Mouse (Mus musculus) liver, embryonic 11.5 days (tissue): ENCODE data around the gene Rpl41. TPM values are rescaled to one million over a fixed set of nuclear protein-coding genes. Genes with fewer than 3 reads are reported as not detected.

Experiments used
- ATAC-seq: fragments of 200-750 bp; cut with Nextera tagmentation; replicated peaks from 2 replicates; pipeline ENCODE4 v1.8.0; 2017; ENCODE audit warnings: moderate number of reproducible peaks, mild to moderate bottlenecking, moderate TSS enrichment, moderate library complexity; ENCODE audit not compliant: low FRiP score
- DNase-seq: peaks from one replicate; pipeline ENCODE4 v3.0.0-alpha.2; 2017; ENCODE audit warnings: low spot score
- H3K27ac ChIP-seq: fragments of 300-500 bp; sonication (generic); 2 replicates; pipeline ENCODE4 v1.5.1; 2014; ENCODE audit warnings: mild to moderate bottlenecking, low read depth, low read length, control low read depth
- H3K27me3 ChIP-seq: fragments of 300-500 bp; sonication (generic); replicated peaks from 2 replicates; pipeline ENCODE4 v1.6.1; 2014; ENCODE audit warnings: low read length, mixed read lengths; ENCODE audit not compliant: control insufficient read depth, insufficient read depth
- H3K36me3 ChIP-seq: fragments of 300-500 bp; sonication (generic); 2 replicates; pipeline ENCODE4 v1.6.1; 2014; ENCODE audit warnings: mild to moderate bottlenecking, low read length, moderate library complexity, mixed read lengths; ENCODE audit not compliant: control insufficient read depth, insufficient read depth
- H3K4me1 ChIP-seq: fragments of 300-500 bp; sonication (generic); replicated peaks from 2 replicates; pipeline ENCODE4 v1.6.1; 2014; ENCODE audit warnings: low read length, mixed read lengths; ENCODE audit not compliant: control insufficient read depth, insufficient read depth
- H3K4me2 ChIP-seq: fragments of 300-500 bp; sonication (generic); 2 replicates; pipeline ENCODE4 v1.6.1; 2014; ENCODE audit warnings: mild to moderate bottlenecking, control low read depth, moderate library complexity
- H3K4me3 ChIP-seq: fragments of 300-500 bp; sonication (generic); 2 replicates; pipeline ENCODE4 v1.5.1; 2014; ENCODE audit warnings: low read depth, low read length, control low read depth
- H3K9ac ChIP-seq: fragments of 300-500 bp; sonication (generic); 2 replicates; pipeline ENCODE4 v1.6.1; 2014; ENCODE audit warnings: low read depth, low read length, control low read depth
- H3K9me3 ChIP-seq: fragments of 300-500 bp; sonication (generic); 2 replicates; pipeline ENCODE4 v1.6.1; 2016; ENCODE audit warnings: low read length, inconsistent platforms, mixed read lengths; ENCODE audit not compliant: control insufficient read depth
- WGBS: fragments of 180-500 bp; shearing (Covaris S2); extraction: QIAGEN DNeasy Blood & Tissue Kit; methylation state at CpG from one replicate; pipeline ENCODE4 v1.1.7; 2014; 5-methylcytosine and 5-hydroxymethylcytosine counted together
- polyA plus RNA-seq: library from polyadenylated mRNA; unstranded; fragments of >200 nt; fragmentation: Nextera tagmentation; extraction: Ambion mirVana; gene quantifications from 2 replicates; pipeline ENCODE4 v1.2.1, GENCODE M21; 2014

The Rpl41 gene
- polyA plus RNA-seq, 1 experiment from 2014 or later: 3,859 TPM

DNA sequence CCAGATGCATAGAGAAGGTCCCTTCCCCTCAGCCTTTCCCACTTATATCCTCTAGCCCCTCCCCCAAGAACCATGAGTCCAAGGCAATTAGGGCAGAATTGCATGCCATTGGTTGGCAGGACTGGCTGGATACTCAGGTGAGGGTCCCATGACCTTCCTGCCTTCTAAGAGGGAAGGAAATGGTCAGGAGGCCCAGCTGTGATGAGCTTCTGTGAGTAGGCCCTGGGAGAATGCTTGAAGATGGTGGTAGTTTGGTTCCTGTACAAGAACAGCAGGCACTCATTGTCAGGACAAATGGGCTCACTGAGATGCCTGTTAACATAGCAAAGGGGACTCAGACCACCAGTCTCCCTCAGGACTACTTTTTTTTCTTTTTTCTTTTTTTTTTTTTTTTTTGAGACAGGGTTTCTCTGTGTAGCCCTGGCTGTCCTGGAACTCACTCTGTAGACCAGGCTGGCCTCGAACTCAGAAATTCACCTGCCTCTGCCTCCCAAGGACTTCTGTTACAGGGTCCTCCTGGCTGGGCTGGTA is 10.7 kb downstream of the Rpl41 start:
- Histone ChIP-seq H3K27ac (no peak overlapping the region), H3K27me3 (no peaks in the 10 kb centered on the region), H3K4me2 (no peak overlapping the region), H3K4me3 (no peak overlapping the region), H3K9ac (no peak overlapping the region), H3K4me1 (peaks cover 5% of the 10 kb centered on the region; the same call in 1 of the 2 replicates), H3K36me3 (peaks cover 11% of the 10 kb centered on the region; the same call in 1 of the 2 replicates), H3K9me3 (no peaks in the 10 kb centered on the region)
- no peak for ATAC-seq
- no peak for DNase-seq
- 82% methylated on average over 1 of the region's 1 CpGs for WGBS

- H3K36me3 ChIP-seq: no peaks in the 10 kb centered on the region
Measured at GRCm38 (mm10) chr10:128536266-128536940, 12.7 kb downstream of the Rpl41 start.

GRCm38 (mm10) chr10:128535624-128536265 is 13.4 kb downstream of the Rpl41 start:
- H3K36me3 ChIP-seq: no peaks in the 10 kb centered on the region
- DNase-seq: no peak
- peak overlapping the region; percentile 50 for H3K9ac ChIP-seq
- WGBS: 65% methylated on average over 4 of the region's 4 CpGs
- no peak overlapping the region for H3K27ac ChIP-seq
- no peaks in the 10 kb centered on the region for H3K27me3 ChIP-seq
- no peaks in the 10 kb centered on the region for H3K9me3 ChIP-seq
- peaks cover 5% of the 10 kb centered on the region; the same call in 1 of the 2 replicates for H3K4me1 ChIP-seq
- peak overlapping the region; percentile 50 for H3K4me2 ChIP-seq
- ATAC-seq: peak; percentile 13; the same call in 1 of the 2 replicates
- H3K4me3 ChIP-seq: 0 out of 2 replicates have a peak overlapping the region, but pooled peaks have one; percentile 10

More at GRCm38 (mm10) chr10:128536266-128536940, 12.7 kb downstream of the Rpl41 start:
- H3K9ac ChIP-seq: peak overlapping the region; percentile 56
- WGBS: 19% methylated on average over 18 of the region's 18 CpGs
- H3K9me3 ChIP-seq: no peaks in the 10 kb centered on the region
- 0 out of 2 replicates have a peak overlapping the region, but pooled peaks have one; percentile 10 for H3K4me3 ChIP-seq
- H3K27ac ChIP-seq: 0 out of 2 replicates have a peak overlapping the region, but pooled peaks have one; percentile 21
- H3K4me1 ChIP-seq: peaks cover 5% of the 10 kb centered on the region; the same call in 1 of the 2 replicates
- no peaks in the 10 kb centered on the region for H3K27me3 ChIP-seq
- peak; percentile 93 for ATAC-seq
- peak; percentile 84 for DNase-seq
- H3K4me2 ChIP-seq: peak overlapping the region; percentile 50

DNA sequence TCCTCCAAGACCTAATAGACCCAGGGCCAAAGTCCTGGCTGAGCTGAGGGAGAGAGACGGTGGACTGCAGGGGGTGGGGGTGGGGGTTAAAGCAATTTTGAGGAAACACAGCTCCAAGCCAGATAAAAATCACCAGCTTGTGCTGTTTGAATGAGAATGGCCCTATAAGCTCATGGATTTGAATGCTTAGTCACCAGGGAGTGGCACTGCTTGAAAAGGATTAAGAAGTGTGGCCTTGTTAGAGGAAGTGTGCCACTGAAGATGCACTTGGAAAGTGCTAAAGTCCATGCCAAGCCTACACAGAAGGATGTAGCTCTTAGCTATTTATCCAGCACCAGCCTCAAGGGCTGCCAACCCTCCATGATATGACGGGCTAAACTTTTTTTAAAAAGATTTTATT is 13.9 kb downstream of the Rpl41 start:
- H3K4me3 ChIP-seq: no peak overlapping the region
- no peaks in the 10 kb centered on the region for H3K9me3 ChIP-seq
- H3K36me3 ChIP-seq: no peaks in the 10 kb centered on the region
- no peak for ATAC-seq
- no peak overlapping the region for H3K27ac ChIP-seq
- peaks cover 5% of the 10 kb centered on the region; the same call in 1 of the 2 replicates for H3K4me1 ChIP-seq
- no peak for DNase-seq
- 80% methylated on average over 2 of the region's 2 CpGs for WGBS
- H3K27me3 ChIP-seq: no peaks in the 10 kb centered on the region
- H3K4me2 ChIP-seq: no peak overlapping the region
- no peak overlapping the region for H3K9ac ChIP-seq

DNA sequence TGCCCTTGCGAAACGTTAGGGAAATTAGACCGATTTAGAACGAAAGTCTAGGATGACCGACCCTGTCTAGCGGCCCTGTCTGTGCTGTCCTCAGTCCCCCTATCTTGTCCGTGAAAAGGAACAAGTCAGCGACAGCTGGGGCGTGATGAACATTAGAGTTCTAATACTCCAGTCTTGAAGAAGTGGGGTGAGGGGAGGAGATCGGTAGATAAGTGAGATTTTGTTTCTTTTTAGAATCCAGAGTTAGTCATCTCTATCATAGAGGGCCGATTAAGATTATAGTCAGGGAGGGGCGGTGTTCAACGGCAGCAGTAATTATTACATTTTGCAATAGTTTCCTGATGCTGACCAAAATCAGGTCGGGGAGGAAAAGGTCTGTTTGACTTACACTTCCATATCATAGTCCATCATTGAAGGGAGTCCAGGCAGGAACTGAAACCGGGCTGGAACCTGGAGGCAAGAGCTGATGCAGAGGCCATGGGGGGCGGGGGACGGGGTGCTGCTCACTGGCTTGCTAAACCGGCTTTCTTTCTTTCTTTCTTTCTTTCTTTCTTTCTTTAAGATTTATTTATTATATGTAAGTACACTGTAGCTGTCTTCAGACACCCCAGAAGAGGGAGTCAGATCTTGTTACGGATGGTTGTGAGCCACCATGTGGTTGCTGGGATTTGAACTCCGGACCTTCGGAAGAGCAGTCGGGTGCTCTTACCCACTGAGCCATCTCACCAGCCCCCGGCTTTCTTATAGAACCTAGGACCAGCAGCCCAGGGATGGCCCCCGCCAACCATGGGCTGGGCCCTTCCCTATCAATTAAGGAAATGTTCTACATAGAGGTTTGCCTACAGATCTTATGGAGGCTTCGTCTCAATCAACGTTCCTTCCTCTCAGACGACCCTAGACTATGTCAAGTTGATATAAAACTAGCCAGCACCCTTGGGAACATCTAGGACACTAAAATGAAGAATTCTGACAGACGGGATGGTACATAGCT is 22.4 kb downstream of the Rpl41 start:
- Histone ChIP-seq H3K36me3 (no peaks in the 10 kb centered on the region), H3K4me2 (peak overlapping the region; percentile 93), H3K9me3 (no peaks in the 10 kb centered on the region), H3K4me1 (peaks cover 18% of the 10 kb centered on the region), H3K9ac (peak overlapping the region; percentile 54), H3K27me3 (0 out of 2 replicates have a peak, but pooled peaks cover 3% of the 10 kb centered on the region), H3K27ac (peak overlapping the region; percentile 2; the same call in 1 of the 2 replicates), H3K4me3 (peak overlapping the region; percentile 89)
- DNase-seq: no peak
- peak; percentile 32; the same call in 1 of the 2 replicates for ATAC-seq
- 28% methylated on average over 28 of the region's 28 CpGs for WGBS

DNA sequence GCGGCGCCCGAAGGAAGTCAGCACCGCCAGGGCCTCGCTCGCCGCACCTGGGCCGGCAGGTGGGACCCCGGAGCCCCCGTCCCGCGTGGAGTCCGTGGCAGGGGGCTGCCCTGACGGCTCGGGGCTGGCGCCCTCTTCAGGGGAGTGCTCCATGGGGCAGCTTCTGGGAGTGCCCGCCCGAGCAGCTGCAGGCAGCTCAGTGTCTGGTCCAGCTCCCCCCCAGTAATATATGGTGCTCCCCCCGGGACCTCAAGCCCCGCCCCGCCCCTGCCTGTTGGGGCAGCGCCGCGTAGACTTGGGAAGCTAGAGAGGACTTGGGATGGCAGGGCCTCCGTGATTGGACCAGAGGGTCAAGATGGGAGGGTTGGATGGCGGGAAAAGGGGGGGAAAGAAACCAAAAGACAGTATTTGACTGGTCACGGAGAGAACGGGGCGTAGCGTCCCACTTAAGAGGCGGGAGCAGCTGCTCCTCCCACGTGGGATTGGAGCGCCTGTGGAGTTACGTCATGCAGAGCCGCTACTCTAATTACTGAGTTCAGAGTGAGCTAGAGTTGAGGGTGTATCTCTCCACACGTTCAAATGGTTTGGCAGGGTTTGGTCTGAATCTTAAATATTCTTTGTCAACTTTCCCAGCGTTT is 23.3 kb downstream of the Rpl41 start, which contains the start of gene Esyt1:
Gene Esyt1 (minus strand): TSS at position 201 of the 638 bp plus-strand sequence.
- H3K27me3 ChIP-seq: 0 out of 2 replicates have a peak, but pooled peaks cover 3% of the 10 kb centered on the region
- no peaks in the 10 kb centered on the region for H3K9me3 ChIP-seq
- WGBS: under 1% methylated on average over 37 of the region's 37 CpGs
- no peaks in the 10 kb centered on the region for H3K36me3 ChIP-seq
- peak within 1 kb of the TSS; percentile 84 for H3K27ac ChIP-seq
- peak within 1 kb of the TSS; percentile 89 for H3K4me3 ChIP-seq
- peak; percentile 90 for DNase-seq
- H3K4me2 ChIP-seq: peak within 1 kb of the TSS; percentile 93
- ATAC-seq: peak; percentile 96
- peak within 1 kb of the TSS; percentile 89 for H3K9ac ChIP-seq
- peaks cover 18% of the 10 kb centered on the region for H3K4me1 ChIP-seq

- Histone ChIP-seq H3K9ac (peak overlapping the region; percentile 89), H3K27ac (peak overlapping the region; percentile 84), H3K9me3 (no peaks in the 10 kb centered on the region), H3K36me3 (no peaks in the 10 kb centered on the region), H3K4me1 (peaks cover 18% of the 10 kb centered on the region), H3K4me3 (peak overlapping the region; percentile 89), H3K27me3 (0 out of 2 replicates have a peak, but pooled peaks cover 3% of the 10 kb centered on the region), H3K4me2 (peak overlapping the region; percentile 93)
- WGBS: under 1% methylated on average over 58 of the region's 58 CpGs
- ATAC-seq (peak; percentile 36), DNase-seq (peak; percentile 79)
Measured at GRCm38 (mm10) chr10:128524732-128525662, 24.1 kb downstream of the Rpl41 start.
